Mouse (Mus musculus) testis, adult 2 months (tissue): ENCODE results near the gene Rbfox1.

Source experiments
- CTCF ChIP-seq: fragments of 200-500 bp; IDR thresholded peaks from 2 replicates; pipeline ENCODE4 v1.5.1; 2012; ENCODE audit warnings: low read depth, mild to moderate bottlenecking, inconsistent platforms, low read length, moderate library complexity; ENCODE audit not compliant: control insufficient read depth, insufficient read depth, insufficient replicate concordance
- POLR2A ChIP-seq: fragments of 200-500 bp; IDR thresholded peaks from 2 replicates; pipeline ENCODE4 v1.6.1; 2012; ENCODE audit warnings: low read depth, mild to moderate bottlenecking, inconsistent platforms, low read length, moderate library complexity; ENCODE audit not compliant: control insufficient read depth

- TF ChIP-seq POLR2A (no peak), CTCF (no peak)
Measured at GRCm38 (mm10) chr16:6121232-6121631, 236.1 kb downstream of the Rbfox1 start.
